Mouse (Mus musculus): Measurements from ENCODE around the gene Krtdap.
"Not testable (repeated sequence)": the region's sequence is repeated elsewhere in the genome, so short reads cannot be mapped to it uniquely, and the experiment has no call there.

Gene Krtdap

DNA sequence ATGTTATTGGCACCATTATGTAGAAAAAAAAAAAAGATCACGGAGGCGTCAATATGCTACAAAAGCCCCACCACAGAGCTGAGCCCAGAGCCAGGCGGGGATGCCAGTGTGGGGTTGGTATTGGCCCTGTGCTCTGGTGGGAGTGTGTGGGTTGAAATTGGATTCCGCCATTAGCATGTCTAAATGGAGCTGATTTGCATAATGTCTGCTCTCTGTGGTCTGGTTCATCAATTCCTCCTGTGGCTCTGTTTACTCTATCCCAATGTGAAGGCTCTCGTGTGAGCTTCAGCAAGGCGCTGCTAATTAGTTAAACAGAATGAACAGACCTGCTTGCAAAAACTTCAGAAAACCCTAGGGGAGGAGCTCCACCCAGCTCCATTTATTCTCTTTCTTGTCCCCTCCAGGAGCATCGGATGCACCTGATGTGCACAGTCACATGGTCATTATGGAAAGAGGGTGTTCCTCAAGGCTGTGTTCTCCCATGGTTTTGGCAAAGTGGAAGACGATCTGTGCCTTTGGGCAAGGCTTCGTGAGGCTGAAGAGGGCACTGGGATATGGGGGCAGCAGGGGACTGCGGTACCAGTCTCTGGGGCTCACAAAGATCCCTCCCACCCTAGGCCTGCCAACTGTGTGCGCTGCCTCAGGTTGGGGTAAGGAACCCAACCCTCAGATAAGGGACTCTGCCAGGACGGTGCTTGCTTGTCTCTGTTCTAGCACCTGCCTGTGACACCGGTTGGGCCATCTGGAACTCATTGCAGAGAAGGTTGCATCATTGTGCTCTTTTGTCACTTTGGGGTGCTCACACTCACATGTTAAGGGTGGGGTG is 1.8 kb upstream of the Krtdap start:
- no peak for DNase-seq (ENCODE audit: extremely low spot score, low read depth, low spot score)

DNA sequence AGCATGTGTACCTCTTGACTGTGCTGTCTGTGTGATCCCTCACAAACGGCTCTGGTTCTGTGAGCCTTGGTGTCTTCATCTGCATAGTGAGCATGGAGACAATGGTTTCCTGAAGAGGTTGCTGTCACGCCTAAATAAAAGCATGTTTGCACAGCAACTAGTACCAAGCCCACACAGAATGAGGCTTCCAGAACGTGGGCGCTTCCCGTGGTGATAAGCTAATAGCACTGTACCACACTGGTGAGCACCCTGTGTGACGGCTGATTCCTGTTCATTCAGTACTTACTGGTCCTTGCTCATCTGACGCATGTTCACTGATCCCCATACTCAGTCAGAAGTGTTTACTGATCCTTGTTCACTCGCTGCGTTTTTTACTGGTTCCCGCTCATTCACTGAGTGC is 2.4 kb downstream of the Krtdap start:
- no peak for DNase-seq (ENCODE audit: extremely low spot score, low read depth, low spot score)

GRCm38 (mm10) chr7:30791921-30792320 is 4.2 kb downstream of the Krtdap start:
- no peak for DNase-seq (ENCODE audit: extremely low spot score, low read depth, low spot score)

DNA sequence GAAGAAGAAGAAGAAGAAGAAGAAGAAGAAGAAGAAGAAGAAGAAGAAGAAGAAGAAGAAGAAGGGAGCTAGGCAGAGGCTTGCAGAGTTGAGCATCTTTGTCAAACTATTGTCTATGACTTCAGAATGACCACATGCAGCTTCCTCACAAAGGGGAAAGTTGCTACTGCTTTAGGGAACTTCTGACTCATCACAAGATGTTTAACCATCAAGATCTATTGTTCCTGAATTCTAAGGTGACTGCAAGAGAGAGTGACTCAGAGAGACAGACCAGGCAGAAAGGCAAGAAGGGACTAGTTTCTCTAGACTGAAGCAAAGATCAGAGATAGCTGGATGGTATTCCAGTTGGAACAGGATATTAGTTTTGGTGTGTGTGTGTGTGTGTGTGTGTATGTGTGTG is 7.2 kb downstream of the Krtdap start:
- no peak for DNase-seq (ENCODE audit: extremely low spot score, low read depth, low spot score)

GRCm38 (mm10) chr7:30796790-30797189 is 9.1 kb downstream of the Krtdap start:
- no peak for DNase-seq (ENCODE audit: extremely low spot score, low read depth, low spot score)

DNA sequence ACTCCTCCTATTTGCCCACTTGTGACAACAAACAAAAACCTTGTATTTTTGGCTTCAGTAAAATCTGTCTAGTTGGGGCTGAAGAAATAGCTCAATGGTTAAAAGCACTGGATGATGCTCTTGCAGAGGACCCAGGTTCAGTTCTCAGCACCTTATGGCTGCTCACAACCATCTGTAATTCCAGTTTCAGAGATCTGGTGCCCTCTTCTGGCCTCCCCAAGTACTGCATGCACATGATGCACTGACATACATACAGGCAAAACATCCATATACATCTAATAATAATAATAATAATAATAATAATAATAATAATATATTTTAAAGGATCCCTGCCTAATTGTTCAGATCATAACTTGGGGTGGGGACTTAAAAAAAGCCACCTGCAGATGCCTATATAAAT is 13.0 kb downstream of the Krtdap start:
- no peak for DNase-seq (ENCODE audit: extremely low spot score, low read depth, low spot score)

- DNase-seq (ENCODE audit: extremely low spot score, low read depth, low spot score), result no peak
Observed at GRCm38 (mm10) chr7:30803256-30803655, 15.6 kb downstream of the Krtdap start.

- DNase-seq (ENCODE audit: extremely low spot score, low read depth, low spot score), result no peak
Observed at GRCm38 (mm10) chr7:30804026-30804715, 16.5 kb downstream of the Krtdap start.

- DNase-seq (ENCODE audit: extremely low spot score, low read depth, low spot score), result no peak
Observed at GRCm38 (mm10) chr7:30805924-30806323, 18.2 kb downstream of the Krtdap start.

GRCm38 (mm10) chr7:30810319-30810718 is 22.6 kb downstream of the Krtdap start:
- DNase-seq (ENCODE audit: extremely low spot score, low read depth, low spot score), result no peak

GRCm38 (mm10) chr7:30811757-30812290 is 24.1 kb downstream of the Krtdap start:
- no peak for DNase-seq (ENCODE audit: extremely low spot score, low read depth, low spot score)

DNA sequence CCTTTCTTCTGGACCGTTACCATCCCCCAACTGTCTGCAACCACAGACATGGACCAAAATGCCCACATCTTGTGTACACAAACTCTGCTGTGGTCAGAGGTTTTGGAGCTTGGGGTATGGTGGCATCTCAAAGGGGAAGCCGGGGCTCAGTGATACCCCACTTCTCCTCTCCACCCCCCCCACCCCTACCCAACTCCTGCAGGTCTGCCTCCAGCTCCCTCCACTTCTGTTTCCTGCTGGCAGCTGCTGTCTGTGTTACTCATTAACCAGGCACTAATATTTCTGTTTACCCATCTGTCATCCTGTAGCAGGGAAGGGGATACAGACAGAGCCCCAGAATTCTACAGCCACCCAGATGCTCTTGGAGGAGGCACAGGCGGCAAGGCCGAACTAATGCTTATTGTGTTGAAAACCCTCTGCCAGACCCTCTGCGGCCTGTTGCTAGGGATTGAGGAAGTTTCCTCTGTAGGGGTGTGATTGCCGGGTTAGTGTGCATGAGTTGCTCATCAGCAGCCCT is 24.7 kb downstream of the Krtdap start:
- no peak for DNase-seq (ENCODE audit: extremely low spot score, low read depth, low spot score)

DNA sequence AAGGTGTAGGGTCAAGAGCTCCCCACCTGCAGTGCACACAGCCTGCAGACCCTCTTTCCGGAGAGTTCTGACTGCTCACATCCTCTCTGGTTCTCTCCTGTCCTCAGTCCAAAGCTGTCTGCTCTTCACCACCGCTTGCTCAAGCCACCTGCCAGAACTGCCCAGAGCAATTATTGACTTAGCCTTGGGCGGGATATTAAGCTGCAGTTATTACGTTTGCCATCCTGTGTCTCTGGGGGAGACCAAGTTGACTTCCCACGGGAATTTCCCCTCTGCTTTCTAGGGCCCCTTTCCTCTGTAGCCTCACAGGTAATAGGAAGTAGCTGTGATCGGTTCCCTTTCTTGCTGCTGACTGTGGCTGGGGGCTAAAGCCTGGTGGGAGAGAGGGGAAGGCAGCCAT is 32.4 kb downstream of the Krtdap start:
- no peak for DNase-seq (ENCODE audit: extremely low spot score, low read depth, low spot score)

- DNase-seq (ENCODE audit: extremely low spot score, low read depth, low spot score), result no peak
Observed at GRCm38 (mm10) chr7:30820854-30821445, 33.3 kb downstream of the Krtdap start.

DNA sequence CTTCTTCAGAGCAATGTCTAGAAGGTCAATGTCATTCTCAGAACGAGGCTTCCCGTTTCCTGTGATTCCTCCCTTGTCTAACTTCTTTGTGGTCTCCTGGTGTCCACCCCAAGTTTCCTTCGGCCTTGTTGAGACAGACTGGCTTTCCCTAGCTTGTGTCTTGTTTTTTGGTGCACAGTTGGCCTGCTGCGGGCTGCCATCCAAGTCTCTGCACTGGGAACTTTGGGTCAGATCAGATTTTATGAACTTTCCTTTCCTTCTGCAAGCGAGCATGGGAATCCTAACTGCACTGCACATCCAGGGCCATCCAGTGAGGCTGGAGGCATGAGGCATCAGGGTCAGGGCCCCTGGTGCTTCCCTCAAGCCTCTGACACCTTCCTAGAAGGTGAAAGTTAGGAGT is 33.8 kb downstream of the Krtdap start:
- DNase-seq (ENCODE audit: extremely low spot score, low read depth, low spot score), result no peak

DNA sequence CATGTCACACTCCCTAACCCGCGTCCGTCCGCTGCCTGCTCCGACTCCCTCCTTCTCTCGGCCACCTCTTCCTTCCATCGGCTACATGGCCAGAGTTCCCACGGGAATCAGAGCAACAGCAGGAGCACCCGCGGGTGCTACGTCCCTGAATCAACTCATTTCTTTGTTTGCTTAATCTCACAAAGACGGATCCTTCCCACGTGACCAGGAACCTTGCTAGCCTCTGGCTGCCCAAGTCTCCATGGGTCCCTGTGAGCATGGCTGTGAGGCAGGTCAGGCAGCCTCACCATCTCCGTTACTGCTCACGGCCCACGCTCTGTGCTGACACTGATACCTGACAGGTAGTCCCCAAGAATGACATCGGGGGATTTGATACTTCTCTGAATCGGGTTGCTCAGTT is 36.0 kb downstream of the Krtdap start, which contains the start of gene Ffar2:
Gene Ffar2, minus strand, starts transcription at position 101 of the 400 bp plus-strand sequence.
- DNase-seq (ENCODE audit: extremely low spot score, low read depth, low spot score), result no peak

GRCm38 (mm10) chr7:30824306-30824705 is 36.6 kb downstream of the Krtdap start:
- no peak for DNase-seq (ENCODE audit: extremely low spot score, low read depth, low spot score)

DNA sequence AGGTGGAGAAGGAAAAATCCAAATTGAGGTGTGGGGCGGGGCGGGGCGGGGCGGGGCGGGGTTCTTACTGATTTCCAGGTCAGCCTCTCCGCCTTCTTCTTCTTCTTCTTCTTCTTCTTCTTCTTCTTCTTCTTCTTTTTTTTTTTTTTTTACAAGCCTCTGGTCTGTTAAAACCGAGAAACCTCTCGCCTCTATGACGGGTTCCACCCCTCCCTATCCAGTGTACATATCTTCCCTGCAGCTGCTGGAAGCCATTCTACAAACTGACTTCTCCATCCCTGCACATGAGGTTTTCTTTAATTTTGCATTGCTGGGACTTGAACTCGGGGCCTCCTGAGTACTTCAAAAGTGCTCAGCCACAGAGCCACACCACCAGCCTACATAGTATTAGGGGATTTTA is 39.0 kb downstream of the Krtdap start:
- DNase-seq (ENCODE audit: extremely low spot score, low read depth, low spot score), result no peak

GRCm38 (mm10) chr7:30828871-30829270 is 41.2 kb downstream of the Krtdap start:
- DNase-seq (ENCODE audit: extremely low spot score, low read depth, low spot score), result not testable (repeated sequence)

DNA sequence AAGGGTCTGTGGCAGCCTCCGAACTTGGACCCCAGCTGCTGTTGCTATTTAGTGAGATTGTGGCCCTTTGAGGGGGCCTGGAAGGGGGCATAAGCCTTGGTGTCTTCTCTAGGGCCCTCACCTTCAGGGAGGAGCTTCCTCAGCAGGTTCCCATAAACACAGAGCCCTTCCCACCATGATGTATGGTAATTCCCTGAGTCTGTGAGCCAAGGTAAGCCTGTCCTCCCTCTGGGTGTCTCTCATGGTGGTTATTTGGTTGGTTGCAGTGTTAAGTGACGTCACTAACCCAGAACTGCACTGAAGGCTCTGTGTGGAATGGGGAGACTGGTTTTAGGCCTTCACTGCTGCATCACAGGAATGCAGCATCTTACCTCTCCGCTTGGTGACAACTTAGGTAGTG is 41.7 kb downstream of the Krtdap start:
- no peak for DNase-seq (ENCODE audit: extremely low spot score, low read depth, low spot score)

DNA sequence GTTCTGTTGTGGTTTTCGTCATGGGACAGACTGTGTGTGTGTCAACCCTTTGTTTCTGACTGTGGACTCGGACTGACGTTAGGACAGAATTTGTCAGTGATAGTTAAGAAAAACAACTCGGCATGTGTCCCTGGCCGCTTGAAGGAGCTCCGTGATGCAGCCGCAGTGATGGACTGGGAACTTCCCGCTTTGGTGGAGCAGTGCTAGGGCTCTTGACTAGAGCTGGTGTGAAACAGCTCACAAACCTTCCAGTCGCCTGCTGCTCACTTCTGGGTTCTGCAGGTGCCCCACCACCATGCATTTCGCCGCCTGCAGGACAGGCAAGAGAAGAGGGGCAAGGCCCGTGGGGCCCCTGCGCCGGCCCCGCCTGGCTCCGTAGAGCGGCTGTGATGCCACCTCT is 44.6 kb downstream of the Krtdap start:
- DNase-seq (ENCODE audit: extremely low spot score, low read depth, low spot score), result no peak

Measured in hindlimb bud, embryonic 11.5 days (tissue).